Mouse (Mus musculus): ENCODE results near the gene Gm379.

Gene Gm379

DNA sequence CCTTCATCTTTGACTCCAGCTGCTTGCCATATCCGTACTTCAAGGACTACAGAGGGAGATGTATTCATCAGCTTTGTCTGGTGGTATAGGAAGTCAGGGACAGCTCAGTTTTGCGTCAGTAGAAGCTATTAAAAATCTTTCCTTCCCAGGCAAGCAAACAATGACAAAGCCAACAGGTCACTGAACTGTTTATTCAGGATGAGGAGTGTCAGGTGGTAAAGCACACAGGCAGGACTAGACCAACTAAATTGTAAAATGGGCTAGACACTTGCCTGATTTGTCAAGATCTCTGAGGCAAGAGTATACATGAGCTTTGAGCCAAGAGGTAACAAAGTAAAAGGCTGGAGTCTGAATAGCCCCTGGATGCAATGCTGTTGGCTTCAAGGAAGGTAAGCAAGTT, at the start of gene Gm379:
Gm379 (minus strand) TSS at position 7 of the 400 bp plus-strand sequence.
- DNase-seq (ENCODE audit: low spot score) = no peak

DNA sequence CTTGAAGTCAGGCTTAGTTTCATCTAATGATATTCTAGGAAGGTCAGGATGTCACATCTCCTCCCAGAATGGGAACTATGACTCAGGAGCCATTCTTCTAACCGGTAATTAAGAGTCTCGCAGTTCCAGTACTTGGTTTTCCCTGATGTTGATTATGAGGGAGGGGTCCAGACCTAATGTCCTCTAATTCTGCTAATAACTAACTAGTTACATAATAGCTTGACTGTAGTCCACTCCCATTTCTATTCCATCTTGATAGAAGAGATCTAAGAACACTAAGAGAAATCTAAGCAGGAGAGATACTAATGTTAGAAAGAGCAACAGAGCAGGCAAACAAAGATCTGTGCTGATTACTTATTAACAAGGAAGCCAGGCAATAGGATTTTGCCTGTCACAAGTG, 39.6 kb upstream of the Gm379 start:
- DNase-seq (ENCODE audit: low spot score) = no peak

DNA sequence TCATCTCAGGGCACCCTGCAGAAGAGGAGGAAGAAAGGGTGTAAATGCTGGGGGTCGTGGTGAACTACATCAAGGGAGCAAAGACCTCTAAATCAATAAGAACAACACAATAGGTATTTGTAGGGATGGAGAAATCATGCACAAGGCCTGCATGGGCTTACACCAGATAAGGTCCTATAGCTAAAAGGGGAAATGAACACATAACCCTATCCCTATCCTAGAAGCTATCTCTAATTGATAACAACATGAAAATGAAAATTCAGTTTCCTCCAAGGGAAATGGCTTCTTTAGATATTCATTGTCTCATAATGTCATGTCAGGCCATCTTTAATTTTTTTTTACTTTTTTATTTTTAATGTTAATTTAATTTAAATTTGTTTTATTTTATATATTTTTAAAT, 4.2 kb upstream of the Gm379 start:
- DNase-seq (ENCODE audit: low spot score) = no peak

DNA sequence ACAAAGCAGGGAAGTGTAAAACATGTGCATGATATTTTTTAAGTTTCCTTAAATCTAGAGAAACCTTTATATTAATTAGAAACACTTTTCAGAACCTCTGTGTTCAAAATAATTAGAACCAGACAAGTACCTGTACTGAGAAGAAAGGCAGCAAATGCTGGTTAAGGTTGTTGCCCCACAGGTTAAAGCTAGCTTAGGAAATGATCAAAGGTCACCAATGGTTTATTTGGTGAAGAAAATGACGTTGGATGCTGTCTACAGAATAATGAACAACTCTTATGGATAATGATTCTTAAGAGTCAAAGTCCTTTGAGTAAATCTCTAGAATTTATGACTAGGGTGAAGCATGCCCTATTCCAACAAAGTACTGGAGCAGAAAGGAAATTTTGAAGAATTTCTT, 42.7 kb downstream of the Gm379 start:
- DNase-seq (ENCODE audit: low spot score) = no peak

DNA sequence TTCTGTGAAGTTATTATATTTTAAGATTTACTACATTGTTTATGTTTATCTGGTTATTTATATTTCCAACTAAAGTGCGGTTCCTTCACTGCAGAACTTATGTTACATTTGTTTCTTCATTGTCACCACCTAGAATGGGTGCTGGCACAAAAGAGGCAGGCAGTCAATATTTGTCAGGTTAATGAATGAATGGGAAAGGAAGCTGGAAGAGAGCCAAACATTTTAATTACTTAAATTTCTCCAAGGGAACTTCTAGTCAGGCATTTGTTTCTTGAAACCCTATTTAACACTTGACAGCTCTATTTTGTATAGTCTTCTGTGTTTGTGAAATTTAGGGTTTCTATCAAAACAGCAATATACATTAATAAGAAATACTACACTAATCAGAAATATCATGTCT, 43.8 kb downstream of the Gm379 start:
- DNase-seq (ENCODE audit: low spot score) = no peak
